Comparison of ENCODE assay signal across 27 mouse cellular contexts in genomic region chr7:3191971-3192498, GRCm38 (mm10). TPM values are rescaled to one million over a fixed set of nuclear protein-coding genes. Genes with fewer than 3 reads are reported as not detected.
"Had no signal": no experiment of that assay in that cellular context is flagged by ENCODE, and none has a peak within 500 bp of the region (broad histone marks: within the 10 kb centered on the region; RNA-seq: fewer than 3 reads in every experiment).

No protein-coding gene starts in this region.

- H3K27ac ChIP-seq: midbrain, embryonic 10.5 days; midbrain, embryonic 12.5 days; neural tube, embryonic 13.5 days; neural tube, embryonic 15.5 days had no signal

- H3K9me3 ChIP-seq: neural tube, embryonic 13.5 days; neural tube, embryonic 15.5 days had no signal

- H3K4me3 ChIP-seq: midbrain, embryonic 10.5 days; midbrain, embryonic 12.5 days; myocyte; neural tube, embryonic 13.5 days; neural tube, embryonic 15.5 days had no signal

- H3K9ac ChIP-seq: lung, embryonic 14.5 days; midbrain, embryonic 12.5 days; neural tube, embryonic 13.5 days; neural tube, embryonic 15.5 days had no signal

- H3K27me3 ChIP-seq: midbrain, embryonic 12.5 days; neural tube, embryonic 13.5 days; neural tube, embryonic 15.5 days had no signal

- DNase-seq: lung, adult 18-20 months; lung, embryonic 14.5 days; lung, postnatal 10 days; lung, postnatal 4 days; midbrain, embryonic 14.5 days; retina, postnatal 1 day; right cerebral cortex, adult 18-20 months; right cerebral cortex, postnatal 25 days; right cerebral cortex, postnatal 4 days; spleen, adult 18-20 months; thymus, adult 2 months; thymus, postnatal 25 days; thymus, postnatal 4 days had no signal

- H3K4me1 ChIP-seq: midbrain, embryonic 10.5 days; midbrain, embryonic 12.5 days; neural tube, embryonic 13.5 days; neural tube, embryonic 15.5 days had no signal

- H3K36me3 ChIP-seq: midbrain, embryonic 10.5 days; midbrain, embryonic 12.5 days; neural tube, embryonic 13.5 days; neural tube, embryonic 15.5 days had no signal

RNA-seq across cellular contexts. Expression of gene AU018091, which starts 23.0 kb away (rescaled TPM):
- total RNA-seq: megakaryocyte, adult 5-6 weeks; megakaryocyte-erythroid progenitor cell, adult 5-6 weeks had no signal
- polyA plus RNA-seq: liver, embryonic 16.5 days; lung, embryonic 14.5 days; lung, embryonic 16.5 days; midbrain, embryonic 14.5 days; midbrain, embryonic 16.5 days; neural tube, embryonic 11.5 days; neural tube, embryonic 13.5 days; neural tube, embryonic 15.5 days; small intestine, adult 2 months had no signal

RNA-seq across cellular contexts. Expression of gene Nlrp12, which starts 57.5 kb away (rescaled TPM):
- total RNA-seq: megakaryocyte-erythroid progenitor cell, adult 5-6 weeks had no signal
- polyA plus RNA-seq: lung, embryonic 14.5 days; midbrain, embryonic 10.5 days; midbrain, embryonic 12.5 days; midbrain, embryonic 14.5 days; midbrain, embryonic 16.5 days; myocyte; neural tube, embryonic 11.5 days; neural tube, embryonic 13.5 days; neural tube, embryonic 15.5 days; stomach, embryonic 14.5 days; urinary bladder, adult 2 months had no signal
